Mouse (Mus musculus) bone marrow, adult 2 months (tissue): ENCODE data around the gene Erp29.

Experiments used
- CTCF ChIP-seq: fragments of 200-500 bp; IDR thresholded peaks from 2 replicates; pipeline ENCODE4 v1.5.1; 2011; ENCODE audit warnings: low read length, control low read depth; ENCODE audit not compliant: control insufficient read depth, insufficient read depth
- POLR2A ChIP-seq: fragments of 200-500 bp; IDR thresholded peaks from 2 replicates; pipeline ENCODE4 v1.6.1; 2011; ENCODE audit warnings: low read depth, mild to moderate bottlenecking, control low read depth, low read length, borderline replicate concordance; ENCODE audit not compliant: control insufficient read depth

DNA sequence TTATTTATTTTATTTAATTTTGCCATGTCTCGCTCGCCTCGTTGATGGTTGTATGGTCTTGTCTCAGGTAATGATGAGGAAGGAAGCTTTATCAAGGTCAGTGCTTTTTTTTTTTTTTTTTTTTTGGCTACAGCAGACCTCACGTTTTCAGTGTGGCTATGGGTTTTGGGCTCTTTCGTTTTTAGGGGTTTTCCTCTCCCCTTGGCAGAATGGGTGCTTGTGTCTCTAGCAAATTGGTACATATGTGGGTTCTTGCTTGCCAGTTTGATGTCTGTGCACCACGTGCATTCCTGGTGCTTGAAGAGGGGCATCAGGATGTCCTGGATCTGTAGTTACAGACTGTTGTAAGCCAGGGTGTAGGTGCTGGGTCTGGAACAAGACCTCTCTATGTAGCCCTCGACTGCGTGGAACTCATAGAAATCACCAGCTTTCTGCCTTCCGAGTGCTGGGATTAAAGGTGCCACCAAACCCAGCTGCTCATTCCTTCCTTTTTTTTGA, 53.3 kb downstream of the Erp29 start:
- TF ChIP-seq CTCF (no peak), POLR2A (no peak)
